Mouse (Mus musculus): ENCODE data around the gene Diras2.

DNA sequence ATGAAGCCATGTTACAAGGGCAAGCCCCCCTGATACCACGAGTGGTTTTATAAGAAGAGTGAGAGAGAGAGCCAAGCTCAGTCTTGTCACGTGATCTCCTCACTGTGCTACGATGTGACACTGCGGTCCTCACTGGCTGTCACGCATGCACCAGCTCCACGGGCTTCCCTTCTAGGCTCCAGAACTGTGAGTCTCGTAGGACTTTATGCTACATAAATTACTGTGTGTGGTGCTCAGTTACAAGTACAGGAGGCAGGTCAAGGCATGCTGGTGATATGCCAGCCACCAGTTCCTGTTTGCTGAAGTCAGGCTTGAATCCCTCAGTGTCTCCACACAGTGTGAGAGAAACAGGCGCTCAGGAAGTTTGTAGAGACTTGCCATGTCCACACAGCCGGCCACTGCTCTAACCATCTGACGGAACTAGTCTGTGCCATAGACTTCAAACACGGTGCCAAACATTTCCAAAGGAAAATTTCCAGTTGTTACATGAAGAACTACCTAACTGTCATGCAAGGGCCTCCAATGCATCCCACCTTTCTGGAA, 76.3 kb downstream of the Diras2 start:
- TF ChIP-seq CTCF (IDR thresholded peaks at IDR 0.05; ENCODE audit: low read depth, low read length) (no peak), POLR2A (IDR thresholded peaks at IDR 0.05; ENCODE audit: extremely low read depth, insufficient read depth, low read length) (no peak)
